Mouse (Mus musculus): ENCODE measurements at regions not wholly inside any gene's neighbourhood (a gene's known extent, or its start where the extent isn't known, plus 50 kb on each side); places are given as distances from the start of the nearest gene placed in this dataset.

GRCm38 (mm10) chr12:29140576-29140975 is 387.6 kb upstream of the Myt1l start:
- TF ChIP-seq CTCF (IDR thresholded peaks at IDR 0.05; ENCODE audit: low read depth) (no peak), EP300 (IDR thresholded peaks at IDR 0.05; ENCODE audit: low read depth) (no peak)

Data from heart, postnatal 0 days (tissue).